Mouse (Mus musculus): ENCODE measurements around the gene Arrdc2.

DNA sequence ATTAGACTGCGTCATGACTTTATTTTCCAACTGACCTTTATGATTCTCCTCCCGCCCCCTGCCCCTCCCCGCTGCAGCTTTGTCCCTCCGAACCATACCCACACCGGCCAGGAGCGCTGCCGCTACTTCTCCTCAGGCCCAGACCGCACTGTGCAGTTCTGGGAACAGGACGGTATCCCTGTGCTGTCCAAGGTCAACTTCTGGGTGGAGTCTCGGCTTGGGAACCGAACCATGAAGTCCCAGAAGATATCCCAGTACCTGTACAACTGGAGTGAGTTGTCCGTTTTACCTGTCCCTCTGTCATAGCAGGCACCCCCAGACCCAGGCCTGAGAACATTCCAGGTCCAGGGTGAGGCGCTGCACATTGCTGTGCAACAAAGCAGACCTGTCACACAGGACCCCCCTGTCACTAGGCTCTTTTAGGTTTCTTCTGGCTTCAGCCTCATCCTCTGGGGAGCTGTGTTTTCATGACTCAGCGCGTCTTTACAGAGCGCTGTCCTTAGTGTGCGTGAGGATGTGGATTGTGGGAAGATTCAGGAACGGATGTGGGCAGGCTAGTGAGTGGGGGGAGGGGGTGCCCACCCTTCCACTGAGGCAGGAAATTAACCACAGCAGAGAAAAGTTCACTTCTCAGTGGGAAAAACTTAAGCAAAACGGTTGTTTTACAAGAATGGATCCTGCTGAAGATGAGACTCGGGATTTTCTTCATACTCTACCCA, 28.4 kb downstream of the Arrdc2 start:
- TF ChIP-seq CTCF (IDR thresholded peaks at IDR 0.05; ENCODE audit: extremely low read depth, insufficient read depth, insufficient read length, insufficient replicate concordance), result no peak
- TF ChIP-seq POLR2A (IDR thresholded peaks at IDR 0.05; ENCODE audit: low read depth, low read length), result no peak
